Mouse (Mus musculus) inflammation-experienced regulatory T-cells, adult 6 months (primary cell): Measurements from ENCODE around the gene C1s1. TPM values are rescaled to one million over a fixed set of nuclear protein-coding genes. Genes with fewer than 3 reads are reported as not detected.
A peak's percentile ranks its signal among the peaks of the same experiment; 100 is the strongest.
"Not testable (repeated sequence)": the region's sequence is repeated elsewhere in the genome, so short reads cannot be mapped to it uniquely, and the experiment has no call there.

Experiments
- ATAC-seq: one replicate; pipeline ENCODE4 v1.8.0; 2017
- polyA plus RNA-seq, 3 experiments: library from polyadenylated mRNA; unstranded; fragments of 100-300 nt; shearing (Covaris generic); gene quantifications; one replicate each; pipeline ENCODE4 v1.2.1; 2017

The C1s1 gene
- polyA plus RNA-seq, 3 experiments from 2014 or later = not detected

DNA sequence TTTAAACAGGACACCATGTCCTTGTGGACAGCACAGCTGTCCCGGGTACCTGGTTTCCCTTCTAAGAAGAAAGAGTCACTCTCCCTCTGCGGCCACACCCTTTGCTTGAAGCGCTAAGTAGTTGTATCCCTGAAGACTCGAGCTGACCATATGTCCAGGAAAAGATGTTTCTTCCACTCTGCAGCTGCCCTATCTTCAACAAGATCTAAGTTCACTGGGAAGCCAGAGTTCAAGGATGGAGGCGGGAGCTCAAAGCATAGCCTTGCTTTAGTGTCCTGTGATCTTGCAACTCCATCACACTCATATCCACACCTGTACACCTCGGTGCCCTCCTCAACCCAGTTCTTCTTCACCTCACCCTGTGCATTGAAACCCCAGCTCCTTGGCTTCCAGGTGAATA is 30.2 kb downstream of the C1s1 start:
- ATAC-seq = no peak

DNA sequence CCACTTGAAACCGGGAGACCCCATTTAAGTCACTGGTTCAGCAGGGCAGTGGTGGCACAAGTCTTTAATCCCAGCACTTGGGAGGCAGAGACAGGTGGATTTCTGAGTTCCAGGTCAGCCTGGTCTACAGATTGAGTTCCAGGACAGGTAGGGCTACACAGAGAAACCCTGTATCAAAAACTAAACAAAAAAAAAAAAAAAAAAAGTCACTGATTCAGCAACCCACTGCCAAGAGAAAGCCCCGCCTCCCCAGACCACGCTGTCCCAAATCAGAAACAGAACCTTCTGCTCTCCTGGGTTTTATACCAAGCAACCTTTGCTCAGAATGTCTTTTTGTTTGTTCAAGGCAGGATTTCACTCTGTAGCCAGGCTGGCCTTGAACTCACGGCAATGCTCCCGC is 33.0 kb downstream of the C1s1 start:
- ATAC-seq = not testable (repeated sequence)

DNA sequence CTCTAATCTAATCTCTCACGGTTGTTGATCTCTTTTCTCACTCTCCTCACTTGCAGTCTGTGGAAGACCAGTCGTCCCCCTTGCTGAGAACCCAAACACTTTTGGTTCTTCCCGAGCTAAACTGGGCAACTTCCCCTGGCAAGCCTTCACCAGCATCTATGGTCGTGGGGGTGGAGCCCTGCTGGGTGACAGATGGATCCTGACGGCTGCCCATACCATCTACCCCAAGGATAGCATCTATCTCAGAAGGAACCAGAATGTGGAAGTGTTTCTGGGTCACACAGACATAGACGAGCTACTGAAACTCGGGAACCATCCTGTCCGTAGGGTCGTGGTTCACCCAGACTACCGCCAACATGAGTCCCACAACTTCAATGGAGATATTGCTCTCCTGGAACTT is 33.9 kb downstream of the C1s1 start:
- ATAC-seq = no peak

DNA sequence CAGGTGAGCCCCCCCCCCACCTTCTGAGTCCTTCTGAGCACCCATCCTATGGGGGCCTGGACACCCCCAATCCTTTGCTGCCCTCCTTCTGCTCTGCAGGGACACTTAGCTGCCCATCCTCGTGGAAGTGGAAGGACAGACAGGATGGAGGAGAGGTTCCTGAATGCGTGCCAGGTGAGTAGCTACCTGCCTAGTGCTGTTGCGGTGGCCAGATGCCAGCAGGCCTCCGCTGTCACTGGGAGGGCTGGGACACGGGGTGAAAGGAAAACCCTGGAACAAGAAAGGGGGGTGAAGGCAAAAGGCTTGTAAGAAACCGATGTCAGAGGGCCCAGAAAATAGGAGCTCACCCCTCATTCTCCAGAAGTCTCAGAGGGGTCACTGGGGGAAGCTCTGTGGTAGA is 35.2 kb downstream of the C1s1 start:
- ATAC-seq = no peak

DNA sequence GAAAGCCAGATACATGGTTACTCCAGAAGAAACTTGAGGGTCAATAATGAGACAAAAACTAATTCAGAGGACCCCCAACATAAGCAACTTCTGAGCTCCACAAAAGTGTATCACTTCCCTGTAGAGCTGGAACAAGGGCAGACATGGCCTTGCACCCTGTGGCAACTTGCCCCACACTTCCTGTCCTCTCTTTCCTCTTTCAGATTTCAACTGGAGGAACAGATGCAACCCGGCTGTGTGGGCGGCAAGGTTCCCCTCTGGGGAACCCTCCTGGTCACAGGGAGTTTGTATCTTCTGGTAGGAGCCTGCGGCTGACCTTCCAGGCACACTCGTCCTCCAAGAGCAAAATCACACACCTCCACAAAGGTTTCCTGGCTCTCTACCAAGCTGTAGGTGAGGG is 37.1 kb downstream of the C1s1 start:
- ATAC-seq = no peak

DNA sequence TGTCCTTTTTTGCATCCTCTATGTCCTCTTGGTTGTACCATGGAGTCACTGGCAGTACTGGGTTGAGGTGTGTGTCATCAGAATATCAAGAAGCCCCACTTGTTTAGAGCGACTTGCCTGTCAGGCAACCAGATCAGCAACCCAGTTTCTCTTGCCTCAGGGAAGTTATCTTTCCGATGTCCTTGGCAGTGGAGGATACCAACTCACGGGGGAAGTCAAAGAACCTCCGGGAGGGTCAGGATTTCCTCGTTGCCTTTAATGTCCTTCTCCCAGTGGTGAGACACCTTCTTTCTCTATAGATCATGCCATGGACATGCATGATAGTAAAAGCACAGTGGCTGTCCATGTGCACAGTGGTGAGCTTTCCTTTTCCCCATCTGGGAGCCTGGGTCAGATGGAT is 40.1 kb downstream of the C1s1 start:
- no peak for ATAC-seq

DNA sequence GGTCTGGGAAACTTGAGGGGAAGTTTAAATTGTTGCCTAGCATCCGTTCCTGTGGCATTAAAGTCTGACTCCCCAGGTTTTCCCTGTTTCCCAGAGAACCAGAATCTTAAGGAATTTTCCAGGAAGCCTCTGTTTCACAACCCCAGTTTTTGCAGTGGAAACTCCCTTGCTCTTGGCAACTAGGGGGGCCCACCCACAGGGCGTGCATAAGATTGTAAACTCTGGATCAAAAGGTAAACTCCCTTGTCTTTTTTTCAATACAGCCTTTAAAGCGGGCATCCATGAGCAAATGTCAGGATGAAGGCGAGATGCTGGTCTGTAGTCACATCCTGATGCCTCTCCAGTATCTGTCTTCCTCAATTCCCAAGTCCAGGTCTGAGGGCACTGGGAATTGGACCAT is 40.7 kb downstream of the C1s1 start:
- ATAC-seq = no peak

DNA sequence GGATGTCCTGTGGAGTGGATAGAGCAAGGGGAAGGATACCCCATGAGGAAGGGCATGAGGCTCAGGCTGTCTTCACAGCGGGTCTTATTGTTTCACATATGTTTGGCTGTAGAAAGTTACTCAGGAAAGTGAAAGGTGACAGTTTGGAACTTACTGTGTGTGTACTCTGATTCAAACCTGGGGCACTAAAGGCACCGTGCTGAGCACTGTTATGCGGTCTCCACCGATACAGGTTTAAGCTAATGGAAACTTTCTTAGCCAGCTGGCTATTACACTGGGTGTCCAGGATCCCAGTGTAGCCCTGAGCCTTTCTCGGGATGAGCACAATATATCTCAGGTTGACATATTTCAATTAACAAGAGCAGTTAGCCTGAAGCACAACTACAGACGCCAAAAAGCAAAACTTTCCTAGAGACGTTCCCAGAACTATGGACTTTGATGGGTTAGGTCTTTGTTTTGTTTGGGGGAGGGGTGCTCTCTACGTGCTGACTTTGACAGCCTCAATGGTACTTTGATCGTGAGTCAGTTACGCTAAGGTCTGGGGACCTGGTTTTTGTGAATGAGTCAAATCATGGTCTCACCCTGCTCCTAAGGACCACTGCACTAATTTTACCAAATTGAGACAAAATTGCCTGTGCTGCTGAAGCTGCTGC is 42.1 kb downstream of the C1s1 start:
- no peak for ATAC-seq

DNA sequence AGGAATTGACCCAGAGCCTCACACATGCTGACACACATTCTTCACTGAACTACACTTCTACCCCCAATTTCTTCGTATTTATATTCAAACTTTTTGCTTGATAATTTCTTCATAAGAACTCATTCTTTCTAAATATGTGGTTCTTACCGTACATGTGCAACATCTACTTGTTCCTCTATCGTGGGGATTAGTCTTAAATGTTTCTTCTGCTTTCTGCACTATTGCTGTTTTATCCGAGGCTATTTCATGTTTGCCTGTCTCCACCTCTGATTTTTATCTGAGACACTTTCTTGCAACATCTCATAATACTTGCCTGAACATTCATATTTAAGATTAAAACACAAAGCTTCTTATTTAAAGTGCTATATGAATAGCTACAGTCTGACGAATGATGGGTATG is 46.1 kb downstream of the C1s1 start:
- ATAC-seq = no peak

DNA sequence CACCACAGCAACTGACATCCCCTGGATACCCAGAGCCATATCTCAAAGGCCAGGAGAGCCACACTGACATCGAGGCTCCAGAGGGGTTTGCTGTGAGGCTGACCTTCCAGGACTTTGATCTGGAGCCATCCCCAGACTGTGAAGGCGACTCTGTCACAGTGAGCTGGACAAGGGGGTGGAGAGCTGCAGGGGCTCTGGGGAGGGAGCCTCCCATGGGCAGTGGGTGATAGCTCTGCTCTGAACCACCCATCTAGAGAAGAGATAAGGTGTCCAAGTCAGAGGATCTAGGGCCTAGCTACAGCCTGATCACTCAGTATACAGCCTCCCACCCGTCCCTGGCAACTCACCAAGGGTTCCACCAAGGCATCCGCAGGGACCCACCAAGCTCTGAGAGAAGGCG is 48.3 kb downstream of the C1s1 start:
- no peak for ATAC-seq

DNA sequence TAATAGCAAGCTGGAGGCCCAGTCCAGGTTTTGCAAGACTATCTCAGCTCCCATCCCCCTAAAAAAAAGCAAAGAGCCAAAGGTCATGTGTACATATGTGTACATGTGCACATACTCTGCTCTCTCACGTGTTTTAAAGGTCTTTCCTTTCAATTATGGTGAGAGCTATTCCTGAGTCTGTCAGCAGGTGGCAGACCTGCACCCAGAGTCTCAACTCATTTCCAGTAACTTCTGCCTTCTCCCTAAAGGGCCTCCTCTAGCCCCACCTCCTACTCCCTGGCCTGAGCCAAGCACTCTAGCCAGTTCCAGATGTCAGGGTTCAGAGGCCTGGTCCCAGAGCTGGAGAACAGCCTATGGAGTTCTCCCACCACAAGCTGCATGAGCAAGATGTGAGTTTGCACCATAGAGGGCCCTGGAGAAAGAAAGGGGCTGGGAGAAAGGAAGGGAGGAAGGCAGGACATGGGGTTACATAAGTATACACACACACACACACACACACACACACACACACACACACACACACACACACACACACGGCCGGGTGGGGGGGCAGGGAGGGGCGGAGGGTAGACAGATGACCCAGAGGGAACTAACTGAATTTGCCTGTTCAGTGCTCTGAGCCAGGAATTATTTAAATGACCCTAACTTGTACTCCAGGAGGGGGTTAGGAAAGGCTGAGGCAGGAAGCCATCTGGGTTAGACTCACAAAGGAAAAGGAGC is 49.2 kb downstream of the C1s1 start, which contains the start of gene C1rl:
Gene C1rl (plus strand): TSS at position 272 of the 720 bp plus-strand sequence.
- ATAC-seq = peak; percentile 46

DNA sequence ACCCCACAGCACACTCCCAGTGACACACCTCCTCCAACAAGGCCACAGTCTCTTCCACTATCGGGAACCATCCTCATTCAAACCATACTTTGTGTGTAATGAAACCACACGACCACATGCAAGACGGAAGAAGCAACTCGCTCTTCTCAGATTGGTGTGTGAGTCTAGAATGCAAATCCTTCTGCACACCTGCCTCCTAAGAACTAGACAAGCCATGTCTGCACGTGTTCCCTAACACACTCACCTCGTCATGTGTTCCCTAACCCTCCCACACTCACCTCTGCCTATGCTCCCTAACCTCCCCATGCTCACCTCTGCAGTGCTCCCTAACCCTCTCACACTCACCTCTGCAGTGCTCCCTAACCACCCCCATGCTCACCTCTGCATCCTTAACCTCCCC is 50.7 kb downstream of the C1s1 start:
- no peak for ATAC-seq

DNA sequence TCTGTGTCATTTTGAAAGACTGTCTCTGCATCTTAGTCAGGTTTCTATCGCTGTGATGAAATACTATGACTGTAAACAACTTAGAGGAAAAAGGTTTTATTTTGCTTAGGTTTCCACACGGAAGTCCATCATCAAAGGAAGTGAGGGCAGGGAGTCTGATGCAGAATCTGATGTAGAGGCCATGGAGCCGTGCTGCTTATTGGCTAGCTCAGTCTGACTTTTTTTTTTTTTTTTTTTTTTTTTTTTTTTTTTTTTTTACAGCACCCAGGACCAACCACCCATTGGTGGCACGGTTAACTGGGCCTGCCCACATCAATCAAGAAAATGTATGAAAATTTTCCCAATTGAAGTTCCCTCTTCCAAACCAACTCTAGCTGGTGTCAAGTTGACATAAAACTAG is 53.2 kb downstream of the C1s1 start:
- ATAC-seq = no peak

DNA sequence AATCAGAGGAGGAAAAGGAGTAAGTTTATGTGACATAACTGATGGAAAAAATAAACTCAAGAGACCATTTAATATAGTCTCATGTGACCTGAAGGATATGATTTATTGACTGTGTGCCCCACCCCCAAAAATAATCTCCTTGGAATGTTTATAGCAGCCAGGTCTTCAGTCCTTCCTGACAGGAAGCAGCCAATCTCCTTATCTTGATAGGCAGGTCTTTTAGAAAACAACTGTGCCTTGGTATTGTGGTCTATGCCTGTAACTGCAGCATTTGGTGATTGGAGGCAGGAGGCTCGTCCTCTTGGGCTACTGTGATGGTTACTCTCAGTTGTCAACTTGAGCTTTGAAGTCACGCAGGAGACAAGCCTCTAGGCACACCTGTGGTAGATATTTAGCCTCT is 54.6 kb downstream of the C1s1 start:
- ATAC-seq = no peak

DNA sequence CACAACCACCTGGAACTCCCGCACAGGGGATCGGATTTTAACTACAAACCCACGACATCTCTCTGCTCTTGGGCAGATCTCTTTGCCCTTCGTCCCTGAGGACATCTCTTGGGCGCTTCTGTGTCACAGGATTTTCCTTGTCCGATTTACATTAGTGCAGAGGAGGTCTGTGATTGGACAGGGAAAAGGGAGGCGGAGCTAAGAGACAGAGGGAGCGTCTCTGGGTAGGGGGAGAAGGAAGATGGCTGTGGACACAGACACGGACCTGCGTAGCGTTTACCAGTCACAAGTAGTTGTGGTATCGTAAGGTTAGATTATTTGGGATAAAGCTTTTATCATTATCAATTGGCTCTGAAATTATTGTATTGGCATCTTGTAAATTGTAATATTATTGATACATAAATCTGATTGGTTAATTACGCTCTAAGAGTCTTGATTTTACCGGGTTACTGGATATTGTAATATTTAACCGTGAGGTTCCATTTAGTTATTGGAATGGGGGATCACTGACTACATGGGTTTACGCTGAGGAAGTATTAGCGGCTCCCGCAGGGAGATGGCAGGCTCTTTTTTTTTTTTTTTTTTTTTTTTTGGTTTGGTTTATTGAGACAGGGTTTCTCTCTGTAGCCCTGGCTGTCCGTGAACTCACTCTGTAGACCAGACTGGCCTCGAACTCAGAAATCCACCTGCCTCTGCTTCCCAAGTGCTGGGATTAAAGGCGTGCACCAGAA is 56.6 kb downstream of the C1s1 start:
- no peak for ATAC-seq

DNA sequence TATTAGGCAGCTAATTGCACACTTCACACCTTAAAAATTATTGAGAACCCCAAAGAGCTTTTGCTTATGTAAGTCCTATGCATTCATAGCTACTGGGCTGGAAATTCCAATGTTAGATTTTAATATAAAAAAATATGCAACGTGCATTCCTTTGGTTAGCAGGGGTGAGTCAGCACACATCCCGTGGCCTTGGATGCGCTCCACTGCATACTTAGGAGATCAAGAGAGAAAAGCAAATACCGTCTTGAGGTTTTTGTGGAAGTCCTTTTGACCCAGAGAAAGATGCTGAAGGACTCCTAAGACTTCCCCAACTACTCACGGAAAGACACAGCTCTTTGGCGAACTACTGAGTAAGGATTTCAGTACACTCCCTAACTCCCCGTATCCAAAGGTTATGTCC is 57.3 kb downstream of the C1s1 start:
- ATAC-seq = no peak

DNA sequence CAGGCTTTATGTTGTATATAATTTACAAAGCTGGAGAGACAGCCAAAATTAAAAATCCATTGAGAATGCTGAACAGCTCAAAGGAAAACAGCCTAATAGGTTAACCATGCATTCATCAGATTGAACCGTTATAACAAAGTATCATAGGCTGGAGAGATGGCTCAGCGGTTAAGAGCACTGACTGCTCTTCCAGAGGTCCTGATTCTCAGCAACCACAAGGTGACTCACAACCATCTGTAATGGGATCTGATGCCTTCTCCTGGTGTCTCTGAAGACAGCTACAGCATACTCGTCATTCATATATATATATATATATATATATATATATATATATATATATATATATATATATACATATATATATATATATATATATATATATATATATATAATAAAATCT is 58.3 kb downstream of the C1s1 start:
- not testable (repeated sequence) for ATAC-seq

DNA sequence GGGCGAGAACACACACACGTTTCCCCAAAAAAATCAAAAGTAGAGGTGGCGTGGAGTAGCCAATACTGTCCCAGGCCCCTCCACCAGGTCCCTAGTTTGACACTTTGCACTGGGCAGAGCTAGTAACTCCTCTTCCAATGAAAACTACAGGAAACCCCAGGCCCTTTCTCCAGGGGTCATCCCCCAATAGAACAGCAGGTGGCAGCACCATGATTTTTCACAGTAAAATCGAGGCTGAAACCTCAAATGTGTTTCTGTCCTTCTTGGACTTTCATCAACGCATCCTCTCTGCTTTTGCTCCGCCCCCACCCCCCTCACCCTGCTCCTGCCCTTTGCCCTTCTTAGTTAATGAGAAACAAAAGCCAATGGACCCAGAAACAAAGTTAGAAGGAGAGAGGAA is 60.6 kb downstream of the C1s1 start:
- ATAC-seq = no peak

Other genes starting within 250 kb of the C1s1 start
- gene Cd163, start 237.7 kb downstream of the C1s1 start, polyA plus RNA-seq = not detected
- gene Pex5, start 127.3 kb downstream of the C1s1 start, polyA plus RNA-seq = 10 to 100 TPM in 1 of 3 experiments, 1 to 10 TPM in 2; 7.0 to 10.1 (median 9.3) TPM
- not detected for gene Clstn3, start 77.6 kb downstream of the C1s1 start, polyA plus RNA-seq
- gene C1rl, start 49.2 kb downstream of the C1s1 start, polyA plus RNA-seq = not detected
- gene C1ra, start 30.0 kb downstream of the C1s1 start, polyA plus RNA-seq = under 1 TPM; 0.19 to 0.44 (median 0.43) TPM
- gene C1rb, start 27.9 kb upstream of the C1s1 start, polyA plus RNA-seq = not detected
- gene C1s2, start 93.7 kb upstream of the C1s1 start, polyA plus RNA-seq = not detected
- gene Lpcat3, start 120.7 kb upstream of the C1s1 start, polyA plus RNA-seq = 10 to 100 TPM; 20.3 to 27.2 (median 24.9) TPM
- 100 to 1,000 TPM; 373 to 490 (median 480) TPM for gene Emg1, start 169.8 kb upstream of the C1s1 start, polyA plus RNA-seq
- gene Phb2, start 170.0 kb upstream of the C1s1 start, polyA plus RNA-seq = 10 to 100 TPM; 60.8 to 70.7 (median 70.0) TPM
- 100 to 1,000 TPM; 143 to 191 (median 176) TPM for gene Ptpn6, start 196.4 kb upstream of the C1s1 start, polyA plus RNA-seq
- 100 to 1,000 TPM; 415 to 626 (median 536) TPM for gene Grcc10, start 199.0 kb upstream of the C1s1 start, polyA plus RNA-seq
- not detected for gene Gm45234, start 213.7 kb upstream of the C1s1 start, polyA plus RNA-seq
- 1 to 10 TPM; 4.8 to 5.4 (median 5.2) TPM for gene Atn1, start 214.2 kb upstream of the C1s1 start, polyA plus RNA-seq
- 10 to 100 TPM in 2 of 3 experiments, 1 to 10 TPM in 1; 3.5 to 23.1 (median 12.8) TPM for gene Eno2, start 227.3 kb upstream of the C1s1 start, polyA plus RNA-seq
- gene Lrrc23, start 237.4 kb upstream of the C1s1 start, polyA plus RNA-seq = 1 to 10 TPM; 1.5 to 4.2 (median 3.4) TPM